Mouse (Mus musculus) lung, embryonic 15.5 days (tissue): ENCODE results near the gene Rras2. TPM values are rescaled to one million over a fixed set of nuclear protein-coding genes. Genes with fewer than 3 reads are reported as not detected.

Experiments
- ATAC-seq: fragments of 200-750 bp; cut with Nextera tagmentation; 2 replicates; pipeline ENCODE4 v1.8.0; 2017; ENCODE audit warnings: moderate number of reproducible peaks, borderline replicate concordance; ENCODE audit not compliant: low FRiP score, low TSS enrichment; ENCODE audit errors: extremely low read depth
- H3K27ac ChIP-seq: fragments of 300-500 bp; sonication (generic); 2 replicates; pipeline ENCODE4 v1.5.1; 2015; ENCODE audit warnings: moderate library complexity, mild to moderate bottlenecking, inconsistent platforms
- H3K27me3 ChIP-seq: fragments of 300-500 bp; sonication (generic); 2 replicates; pipeline ENCODE4 v1.6.1; 2015; ENCODE audit warnings: inconsistent platforms
- H3K36me3 ChIP-seq: fragments of 300-500 bp; sonication (generic); 2 replicates; pipeline ENCODE4 v1.6.1; 2015; ENCODE audit warnings: inconsistent platforms
- H3K4me1 ChIP-seq: fragments of 300-500 bp; sonication (generic); 2 replicates; pipeline ENCODE4 v1.6.1; 2015; ENCODE audit warnings: inconsistent platforms
- H3K4me2 ChIP-seq: fragments of 300-500 bp; sonication (generic); 2 replicates; pipeline ENCODE4 v1.6.1; 2015; ENCODE audit warnings: inconsistent platforms, mild to moderate bottlenecking, moderate library complexity
- H3K4me3 ChIP-seq: fragments of 300-500 bp; sonication (generic); 2 replicates; pipeline ENCODE4 v1.5.1; 2015; ENCODE audit warnings: mild to moderate bottlenecking, inconsistent platforms
- H3K9ac ChIP-seq: fragments of 300-500 bp; sonication (generic); 2 replicates; pipeline ENCODE4 v1.6.1; 2015; ENCODE audit warnings: inconsistent platforms
- H3K9me3 ChIP-seq: fragments of 300-500 bp; sonication (generic); 2 replicates; pipeline ENCODE4 v1.6.1; 2016; ENCODE audit warnings: inconsistent platforms
- WGBS: fragments of 180-500 bp; shearing (Covaris S2); methylation state at CpG from one replicate; pipeline ENCODE4 v1.1.7; 2015; 5-methylcytosine and 5-hydroxymethylcytosine counted together
- polyA plus RNA-seq: library from polyadenylated mRNA; unstranded; fragments of >200 nt; fragmentation: Nextera tagmentation; extraction: Ambion mirVana; gene quantifications from 2 replicates; pipeline ENCODE4 v1.2.1, GENCODE M21; 2015

The Rras2 gene
- polyA plus RNA-seq, 1 experiment from 2014 or later = 43.3 TPM

DNA sequence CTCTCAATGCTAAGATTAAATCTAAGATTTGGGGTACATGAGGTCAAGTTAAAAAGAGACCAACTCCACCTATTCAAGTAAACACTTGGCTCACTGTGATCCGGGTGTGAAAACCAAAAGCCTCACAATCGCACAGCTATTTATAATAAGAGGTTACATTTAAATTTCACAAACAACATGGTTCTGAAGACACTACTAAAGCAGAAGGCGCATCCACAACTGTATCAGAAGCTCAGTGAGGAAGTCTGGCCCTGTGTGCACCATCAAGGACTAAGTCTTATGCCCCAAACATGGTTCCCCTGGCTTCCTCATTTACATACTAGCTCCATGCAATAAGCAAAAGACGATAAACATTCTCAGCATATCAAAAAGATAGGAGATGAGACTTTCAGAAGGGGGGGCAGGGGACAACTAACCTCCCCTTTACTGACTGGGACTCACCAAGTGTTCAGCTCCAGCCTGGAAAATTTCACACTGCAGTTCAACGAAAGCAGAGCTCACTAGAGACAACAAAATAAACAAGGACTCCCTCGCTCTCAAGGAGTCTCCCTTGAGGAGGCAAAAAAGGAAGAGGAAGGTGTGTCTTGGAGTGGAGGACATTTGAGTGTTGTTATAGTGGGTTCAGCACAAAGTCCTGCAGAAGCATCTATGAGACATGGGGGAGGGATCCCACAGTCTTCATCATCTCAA lies 31.4 kb downstream of the Rras2 start:
- 49% methylated on average over 6 of the region's 6 CpGs for WGBS
- ATAC-seq = no peak
- Histone ChIP-seq H3K9ac (no peak overlapping the region), H3K9me3 (no peaks in the 10 kb centered on the region), H3K27me3 (no peaks in the 10 kb centered on the region), H3K27ac (no peak overlapping the region), H3K36me3 (no peaks in the 10 kb centered on the region), H3K4me3 (no peak overlapping the region), H3K4me2 (no peak overlapping the region), H3K4me1 (peaks cover 30% of the 10 kb centered on the region)

GRCm38 (mm10) chr7:114083760-114084159 lies 33.8 kb downstream of the Rras2 start:
- H3K9me3 ChIP-seq = no peaks in the 10 kb centered on the region
- no peaks in the 10 kb centered on the region for H3K36me3 ChIP-seq
- no peak for ATAC-seq
- H3K27ac ChIP-seq = no peak overlapping the region
- H3K27me3 ChIP-seq = no peaks in the 10 kb centered on the region
- WGBS = 79% methylated on average over 3 of the region's 3 CpGs
- peaks cover 20% of the 10 kb centered on the region for H3K4me1 ChIP-seq
- no peak overlapping the region for H3K4me2 ChIP-seq
- no peak overlapping the region for H3K9ac ChIP-seq
- H3K4me3 ChIP-seq = no peak overlapping the region

GRCm38 (mm10) chr7:114083088-114083487 lies 34.5 kb downstream of the Rras2 start:
- Histone ChIP-seq H3K4me2 (no peak overlapping the region), H3K9ac (no peak overlapping the region), H3K27me3 (no peaks in the 10 kb centered on the region), H3K4me1 (peaks cover 18% of the 10 kb centered on the region), H3K4me3 (no peak overlapping the region), H3K36me3 (no peaks in the 10 kb centered on the region), H3K9me3 (no peaks in the 10 kb centered on the region), H3K27ac (no peak overlapping the region)
- ATAC-seq = 0 out of 2 replicates have a peak, but pooled peaks have one; percentile 52
- 57% methylated on average over 2 of the region's 2 CpGs for WGBS

GRCm38 (mm10) chr7:114081633-114082420 lies 35.8 kb downstream of the Rras2 start:
- peaks cover 7% of the 10 kb centered on the region for H3K4me1 ChIP-seq
- no peak for ATAC-seq
- H3K9me3 ChIP-seq = no peaks in the 10 kb centered on the region
- 76% methylated on average over 21 of the region's 21 CpGs for WGBS
- no peak overlapping the region for H3K9ac ChIP-seq
- H3K27me3 ChIP-seq = no peaks in the 10 kb centered on the region
- H3K36me3 ChIP-seq = no peaks in the 10 kb centered on the region
- H3K4me3 ChIP-seq = no peak overlapping the region
- no peak overlapping the region for H3K4me2 ChIP-seq
- no peak overlapping the region for H3K27ac ChIP-seq

GRCm38 (mm10) chr7:114080250-114080649 lies 37.3 kb downstream of the Rras2 start:
- Histone ChIP-seq H3K9ac (no peak overlapping the region), H3K4me2 (no peak overlapping the region), H3K27ac (no peak overlapping the region), H3K36me3 (no peaks in the 10 kb centered on the region), H3K4me3 (no peak overlapping the region), H3K4me1 (no peaks in the 10 kb centered on the region), H3K9me3 (no peaks in the 10 kb centered on the region), H3K27me3 (no peaks in the 10 kb centered on the region)
- ATAC-seq = no peak
- WGBS = 94% methylated on average over 5 of the region's 5 CpGs

GRCm38 (mm10) chr7:114079343-114079742 lies 38.2 kb downstream of the Rras2 start:
- no peak overlapping the region for H3K9ac ChIP-seq
- ATAC-seq = no peak

GRCm38 (mm10) chr7:114074595-114074994 lies 43.0 kb downstream of the Rras2 start:
- 80% methylated on average over 2 of the region's 2 CpGs for WGBS
- no peak for ATAC-seq
- H3K9me3 ChIP-seq = no peaks in the 10 kb centered on the region
- H3K9ac ChIP-seq = no peak overlapping the region
- no peak overlapping the region for H3K4me3 ChIP-seq
- no peaks in the 10 kb centered on the region for H3K27me3 ChIP-seq
- H3K4me1 ChIP-seq = peaks cover 18% of the 10 kb centered on the region
- H3K36me3 ChIP-seq = no peaks in the 10 kb centered on the region
- no peak overlapping the region for H3K27ac ChIP-seq
- H3K4me2 ChIP-seq = no peak overlapping the region

More at GRCm38 (mm10) chr7:114079343-114079742, 38.2 kb downstream of the Rras2 start:
- Histone ChIP-seq H3K4me3 (no peak overlapping the region), H3K9me3 (no peaks in the 10 kb centered on the region), H3K4me1 (no peaks in the 10 kb centered on the region), H3K27me3 (no peaks in the 10 kb centered on the region), H3K27ac (no peak overlapping the region), H3K4me2 (no peak overlapping the region), H3K36me3 (no peaks in the 10 kb centered on the region)
- WGBS = 92% methylated on average over 4 of the region's 4 CpGs

- Histone ChIP-seq H3K4me2 (no peak overlapping the region), H3K4me1 (peaks cover 18% of the 10 kb centered on the region), H3K4me3 (no peak overlapping the region), H3K36me3 (no peaks in the 10 kb centered on the region), H3K27me3 (no peaks in the 10 kb centered on the region), H3K27ac (no peak overlapping the region), H3K9ac (no peak overlapping the region), H3K9me3 (no peaks in the 10 kb centered on the region)
- no peak for ATAC-seq
- 75% methylated on average over 7 of the region's 7 CpGs for WGBS
Measured at GRCm38 (mm10) chr7:114074133-114074532, 43.4 kb downstream of the Rras2 start.

GRCm38 (mm10) chr7:114071851-114072616 lies 45.5 kb downstream of the Rras2 start:
- WGBS = 11% methylated on average over 13 of the region's 13 CpGs
- peaks cover 18% of the 10 kb centered on the region for H3K4me1 ChIP-seq

DNA sequence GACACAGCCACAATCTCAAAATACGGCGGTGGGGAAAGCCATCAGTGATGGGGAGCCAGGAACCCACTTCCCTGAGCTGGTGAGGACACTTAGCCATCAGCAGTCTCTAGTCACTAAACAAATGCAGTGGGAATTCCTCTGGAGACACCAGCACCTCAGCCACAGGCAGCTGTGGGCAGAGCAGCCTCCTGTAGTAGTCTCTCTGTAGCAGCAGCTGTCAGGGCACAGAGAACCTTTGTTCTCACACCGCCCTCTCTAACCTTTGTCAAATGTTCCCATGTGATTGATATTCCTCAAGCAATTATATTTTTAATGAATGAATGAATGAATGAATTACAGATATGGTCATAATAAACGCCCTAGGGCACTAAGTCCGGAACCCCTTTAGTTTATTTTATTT lies 46.2 kb downstream of the Rras2 start:
- peaks cover 21% of the 10 kb centered on the region for H3K4me1 ChIP-seq
- H3K27me3 ChIP-seq = no peaks in the 10 kb centered on the region
- no peak overlapping the region for H3K4me3 ChIP-seq
- no peaks in the 10 kb centered on the region for H3K9me3 ChIP-seq
- H3K4me2 ChIP-seq = no peak overlapping the region
- no peak overlapping the region for H3K27ac ChIP-seq
- H3K9ac ChIP-seq = no peak overlapping the region
- no peaks in the 10 kb centered on the region for H3K36me3 ChIP-seq
- ATAC-seq = no peak
- 69% methylated on average over 5 of the region's 5 CpGs for WGBS

More at GRCm38 (mm10) chr7:114071851-114072616, 45.5 kb downstream of the Rras2 start:
- Histone ChIP-seq H3K9ac (no peak overlapping the region), H3K4me2 (peak overlapping the region; percentile 17; the same call in 1 of the 2 replicates), H3K36me3 (no peaks in the 10 kb centered on the region), H3K27me3 (no peaks in the 10 kb centered on the region), H3K4me3 (no peak overlapping the region), H3K9me3 (no peaks in the 10 kb centered on the region), H3K27ac (peak overlapping the region; percentile 44)
- peak; percentile 33; the same call in 1 of the 2 replicates for ATAC-seq

DNA sequence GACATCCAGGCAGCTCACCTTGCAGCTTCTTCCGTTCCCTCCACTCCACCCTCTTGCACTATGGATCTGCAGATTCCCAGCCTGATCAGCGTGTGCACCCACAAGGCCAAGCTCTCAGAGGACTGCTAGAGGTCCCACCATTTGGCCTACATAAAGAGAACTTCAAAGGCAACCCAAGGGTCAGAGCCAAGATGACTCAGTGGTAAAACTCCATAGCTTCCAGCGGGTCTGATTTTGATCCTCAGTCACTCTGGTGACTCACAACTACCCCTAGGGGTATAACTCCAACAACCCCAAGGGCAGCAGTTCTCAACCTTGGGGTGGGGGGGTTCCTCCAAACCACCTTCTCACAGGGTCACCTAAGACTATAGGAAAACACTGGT lies 47.1 kb downstream of the Rras2 start:
- Histone ChIP-seq H3K4me2 (no peak overlapping the region), H3K9me3 (no peaks in the 10 kb centered on the region), H3K27ac (no peak overlapping the region), H3K27me3 (no peaks in the 10 kb centered on the region), H3K4me1 (peaks cover 31% of the 10 kb centered on the region), H3K9ac (no peak overlapping the region), H3K4me3 (no peak overlapping the region), H3K36me3 (no peaks in the 10 kb centered on the region)
- WGBS = 87% methylated on average over 3 of the region's 3 CpGs
- no peak for ATAC-seq
